Mouse (Mus musculus): ENCODE data around the gene Topaz1. TPM values are rescaled to one million over a fixed set of nuclear protein-coding genes. Genes with fewer than 3 reads are reported as not detected.

Topaz1 gene
- total RNA-seq, 1 experiment, result 0.49 TPM

GRCm38 (mm10) chr9:122810212-122810611, 63.1 kb downstream of the Topaz1 start:
- Histone ChIP-seq H3K4me1 (ENCODE audit: control insufficient read depth in 2 of 2, insufficient read depth in 2 of 2, low read length in 2 of 2, poor library complexity in 1 of 2) (peaks cover 0 to 2% of the 10 kb centered on the region in 2 experiments; a peak in 1 of 4 replicates), H3K4me3 (ENCODE audit: insufficient read depth in 1 of 2, low read depth in 1 of 2, low read length in 2 of 2, poor library complexity in 1 of 2, severe bottlenecking in 1 of 2) (no peak overlapping the region), H3K36me3 (ENCODE audit: control insufficient read depth, insufficient read depth, low read length, poor library complexity, severe bottlenecking) (no peaks in the 10 kb centered on the region), H3K9ac (ENCODE audit: insufficient read depth, low read depth, low read length, poor library complexity, severe bottlenecking) (no peak overlapping the region), H3K9me3 (ENCODE audit: control insufficient read depth, insufficient read depth, low read depth, low read length) (no peaks in the 10 kb centered on the region), H3K27ac (ENCODE audit: insufficient read depth, low read depth, low read length, poor library complexity, severe bottlenecking) (no peak overlapping the region)
- TF ChIP-seq CHD2 (IDR thresholded peaks at IDR 0.05; ENCODE audit: low read depth, low read length), result no peak
- TF ChIP-seq HCFC1 (IDR thresholded peaks at IDR 0.05; ENCODE audit: borderline replicate concordance, insufficient read depth, low read length), result no peak
- no peak for TF ChIP-seq MAFK (IDR thresholded peaks at IDR 0.05; ENCODE audit: insufficient read depth, low read depth, low read length)
- TF ChIP-seq ZC3H11A (IDR thresholded peaks at IDR 0.05; ENCODE audit: borderline replicate concordance, low read depth, low read length), result no peak
- no peak for TF ChIP-seq ZNF384 (IDR thresholded peaks at IDR 0.05; ENCODE audit: low read depth, low read length)
- in situ Hi-C loops (cut with MboI; ENCODE audit: low sequenced_read_pairs in 2 of 2, unreplicated experiment in 2 of 2), result no loop called here
- no peak for DNase-seq (ENCODE audit: low read depth, low spot score)

GRCm38 (mm10) chr9:122812386-122812785, 65.2 kb downstream of the Topaz1 start:
- in situ Hi-C loops (cut with MboI; ENCODE audit: low sequenced_read_pairs in 2 of 2, unreplicated experiment in 2 of 2), result no loop called here
- H3K4me1 ChIP-seq (ENCODE audit: control insufficient read depth in 2 of 2, insufficient read depth in 2 of 2, low read length in 2 of 2, poor library complexity in 1 of 2), result no peaks in the 10 kb centered on the region
- H3K27ac ChIP-seq (ENCODE audit: insufficient read depth, low read depth, low read length, poor library complexity, severe bottlenecking), result no peak overlapping the region
- no peak overlapping the region for H3K9ac ChIP-seq (ENCODE audit: insufficient read depth, low read depth, low read length, poor library complexity, severe bottlenecking)
- no peaks in the 10 kb centered on the region for H3K36me3 ChIP-seq (ENCODE audit: control insufficient read depth, insufficient read depth, low read length, poor library complexity, severe bottlenecking)
- no peak for DNase-seq (ENCODE audit: low read depth, low spot score)
- H3K4me3 ChIP-seq (ENCODE audit: insufficient read depth in 1 of 2, low read depth in 1 of 2, low read length in 2 of 2, poor library complexity in 1 of 2, severe bottlenecking in 1 of 2), result no peak overlapping the region
- no peaks in the 10 kb centered on the region for H3K9me3 ChIP-seq (ENCODE audit: control insufficient read depth, insufficient read depth, low read depth, low read length)
- TF ChIP-seq HCFC1 (IDR thresholded peaks at IDR 0.05; ENCODE audit: borderline replicate concordance, insufficient read depth, low read length) (no peak), CHD2 (IDR thresholded peaks at IDR 0.05; ENCODE audit: low read depth, low read length) (no peak), MAFK (IDR thresholded peaks at IDR 0.05; ENCODE audit: insufficient read depth, low read depth, low read length) (no peak), ZNF384 (IDR thresholded peaks at IDR 0.05; ENCODE audit: low read depth, low read length) (no peak), ZC3H11A (IDR thresholded peaks at IDR 0.05; ENCODE audit: borderline replicate concordance, low read depth, low read length) (no peak)

- TF ChIP-seq CHD2 (IDR thresholded peaks at IDR 0.05; ENCODE audit: low read depth, low read length) (no peak), MAFK (IDR thresholded peaks at IDR 0.05; ENCODE audit: insufficient read depth, low read depth, low read length) (no peak), HCFC1 (IDR thresholded peaks at IDR 0.05; ENCODE audit: borderline replicate concordance, insufficient read depth, low read length) (no peak), ZC3H11A (IDR thresholded peaks at IDR 0.05; ENCODE audit: borderline replicate concordance, low read depth, low read length) (no peak), ZNF384 (IDR thresholded peaks at IDR 0.05; ENCODE audit: low read depth, low read length) (no peak)
- Histone ChIP-seq H3K9ac (ENCODE audit: insufficient read depth, low read depth, low read length, poor library complexity, severe bottlenecking) (no peak overlapping the region), H3K27ac (ENCODE audit: insufficient read depth, low read depth, low read length, poor library complexity, severe bottlenecking) (no peak overlapping the region), H3K9me3 (ENCODE audit: control insufficient read depth, insufficient read depth, low read depth, low read length) (no peaks in the 10 kb centered on the region), H3K4me1 (ENCODE audit: control insufficient read depth in 2 of 2, insufficient read depth in 2 of 2, low read length in 2 of 2, poor library complexity in 1 of 2) (no peaks in the 10 kb centered on the region), H3K4me3 (ENCODE audit: insufficient read depth in 1 of 2, low read depth in 1 of 2, low read length in 2 of 2, poor library complexity in 1 of 2, severe bottlenecking in 1 of 2) (no peak overlapping the region), H3K36me3 (ENCODE audit: control insufficient read depth, insufficient read depth, low read length, poor library complexity, severe bottlenecking) (no peaks in the 10 kb centered on the region)
- DNase-seq (ENCODE audit: low read depth, low spot score), result no peak
- in situ Hi-C loops (cut with MboI; ENCODE audit: low sequenced_read_pairs in 2 of 2, unreplicated experiment in 2 of 2), result no loop called here
These were observed 67.6 kb downstream of the Topaz1 start for GRCm38 (mm10) chr9:122814775-122815174.

- Histone ChIP-seq H3K4me1 (ENCODE audit: control insufficient read depth in 2 of 2, insufficient read depth in 2 of 2, low read length in 2 of 2, poor library complexity in 1 of 2) (peaks cover 0 to under 1% of the 10 kb centered on the region in 2 experiments; a peak in 1 of 4 replicates), H3K36me3 (ENCODE audit: control insufficient read depth, insufficient read depth, low read length, poor library complexity, severe bottlenecking) (no peaks in the 10 kb centered on the region), H3K9ac (ENCODE audit: insufficient read depth, low read depth, low read length, poor library complexity, severe bottlenecking) (no peak overlapping the region), H3K9me3 (ENCODE audit: control insufficient read depth, insufficient read depth, low read depth, low read length) (no peaks in the 10 kb centered on the region), H3K27ac (ENCODE audit: insufficient read depth, low read depth, low read length, poor library complexity, severe bottlenecking) (no peak overlapping the region), H3K4me3 (ENCODE audit: insufficient read depth in 1 of 2, low read depth in 1 of 2, low read length in 2 of 2, poor library complexity in 1 of 2, severe bottlenecking in 1 of 2) (no peak overlapping the region)
- TF ChIP-seq HCFC1 (IDR thresholded peaks at IDR 0.05; ENCODE audit: borderline replicate concordance, insufficient read depth, low read length) (no peak), MAFK (IDR thresholded peaks at IDR 0.05; ENCODE audit: insufficient read depth, low read depth, low read length) (no peak), ZNF384 (IDR thresholded peaks at IDR 0.05; ENCODE audit: low read depth, low read length) (no peak), CHD2 (IDR thresholded peaks at IDR 0.05; ENCODE audit: low read depth, low read length) (no peak), ZC3H11A (IDR thresholded peaks at IDR 0.05; ENCODE audit: borderline replicate concordance, low read depth, low read length) (no peak)
- DNase-seq (ENCODE audit: low read depth, low spot score), result no peak
- in situ Hi-C loops (cut with MboI; ENCODE audit: low sequenced_read_pairs in 2 of 2, unreplicated experiment in 2 of 2), result no loop called here
These were observed 68.2 kb downstream of the Topaz1 start for GRCm38 (mm10) chr9:122815239-122815851.

Data from ES-E14 (cell line).